Mouse (Mus musculus) cerebellum, adult (tissue): ENCODE measurements around the gene Nap1l1.

Experiments
- ATAC-seq: cut with Nextera tagmentation; 2 replicates; pipeline ENCODE4 v1.9.2; 2017; ENCODE audit warnings: mild to moderate bottlenecking, moderate library complexity, mixed read lengths; ENCODE audit not compliant: insufficient number of reproducible peaks, low FRiP score, low TSS enrichment

Nap1l1 gene

DNA sequence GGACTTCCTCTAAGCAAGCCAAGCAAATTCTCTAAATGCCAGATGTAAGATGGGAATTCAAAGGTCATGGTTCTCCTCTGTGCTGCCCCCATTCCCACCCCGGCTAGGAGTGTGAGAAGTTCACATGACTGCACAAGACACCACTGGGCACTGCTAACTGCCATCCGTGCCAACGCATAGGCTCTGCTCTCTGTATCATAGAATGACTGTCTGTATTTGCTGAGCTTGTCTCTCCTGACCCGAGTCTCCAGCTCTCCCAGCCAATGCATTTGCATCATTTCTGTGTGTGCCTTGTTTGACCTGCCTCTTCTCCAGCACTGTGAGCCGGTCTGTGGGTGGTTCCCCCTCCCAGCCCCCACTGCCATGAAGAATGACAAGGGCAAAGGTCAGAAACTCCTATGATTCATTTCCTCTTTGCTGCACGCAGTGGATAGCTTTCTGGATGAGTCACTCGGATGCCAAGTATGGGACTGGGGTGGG is 70.8 kb downstream of the Nap1l1 start:
- no peak for ATAC-seq

GRCm38 (mm10) chr10:111544311-111544710 is 71.3 kb downstream of the Nap1l1 start:
- no peak for ATAC-seq

DNA sequence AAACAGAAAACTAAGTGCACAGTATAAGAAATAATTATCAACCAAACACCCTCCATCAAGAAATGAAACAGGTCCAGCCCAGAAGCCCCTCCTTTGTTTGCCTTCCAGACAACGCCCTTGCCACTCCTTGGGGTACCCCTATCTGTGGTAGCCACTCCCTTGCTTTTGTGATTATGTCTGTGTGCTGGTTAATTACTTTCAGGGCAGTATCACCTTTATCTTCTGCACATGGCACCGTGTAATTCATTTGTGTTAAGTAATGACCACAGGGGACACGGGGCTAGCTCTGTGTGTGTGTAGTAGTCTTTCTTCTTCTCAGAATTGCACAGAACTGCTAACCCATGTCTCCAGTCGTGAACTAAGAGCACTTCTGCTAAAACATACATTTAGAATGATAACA is 72.6 kb downstream of the Nap1l1 start:
- ATAC-seq, result no peak
